Mouse (Mus musculus) CH12.LX (cell line): ENCODE measurements around the gene Ifi206. TPM values are rescaled to one million over a fixed set of nuclear protein-coding genes. Genes with fewer than 3 reads are reported as not detected.

ENCODE experiments used
- DNase-seq: peaks from one replicate; pipeline ENCODE4 v3.0.0-alpha.2; 2013; ENCODE audit errors: extremely low read depth
- H3K27ac ChIP-seq: 2 replicates; pipeline ENCODE4 v1.5.1; 2012; ENCODE audit warnings: low read depth, mild to moderate bottlenecking, control low read depth, moderate library complexity; ENCODE audit not compliant: insufficient read depth
- H3K27me3 ChIP-seq: replicated peaks from 2 replicates; pipeline ENCODE3; 2012; ENCODE audit warnings: inconsistent platforms
- H3K36me3 ChIP-seq, 2 experiments: replicated peaks in 1 of 2; 2 replicates each; pipeline versions ENCODE3 to v1.6.1; 2012; ENCODE audit warnings: inconsistent platforms in 1 of 2, low read length in 1 of 2, mild to moderate bottlenecking in 1 of 2, mixed read lengths in 1 of 2, moderate library complexity in 1 of 2; ENCODE audit not compliant: control insufficient read depth in 1 of 2, insufficient read depth in 1 of 2
- H3K4me1 ChIP-seq, 2 experiments: 2 replicates each; pipeline ENCODE4 v1.6.1; 2012; ENCODE audit warnings: inconsistent platforms in 1 of 2, moderate library complexity in 1 of 2; ENCODE audit not compliant: insufficient read depth in 2 of 2, control insufficient read depth in 1 of 2
- H3K4me2 ChIP-seq: 2 replicates; pipeline ENCODE4 v1.6.1; 2012; ENCODE audit warnings: low read depth, mild to moderate bottlenecking, control low read depth; ENCODE audit not compliant: poor library complexity, insufficient read depth, severe bottlenecking
- H3K4me3 ChIP-seq, 3 experiments: fragments of 150-350 bp in 1 of 3; sonication (generic) in 1 of 3; replicated peaks in 1 of 3; 2 replicates each; pipeline versions ENCODE3 to v1.5.1; 2011 to 2012; ENCODE audit warnings: low read depth in 2 of 3, low read length in 2 of 3, mild to moderate bottlenecking in 2 of 3, moderate library complexity in 2 of 3, control low read depth in 1 of 3, improper control_type of control experiment in 1 of 3, inconsistent platforms in 1 of 3, mixed read lengths in 1 of 3; ENCODE audit not compliant: poor library complexity in 1 of 3
- H3K79me2 ChIP-seq: replicated peaks from 2 replicates; pipeline ENCODE4 v1.6.1; 2012; ENCODE audit warnings: mild to moderate bottlenecking, moderate library complexity; ENCODE audit not compliant: control insufficient read depth, poor library complexity, insufficient read depth, severe bottlenecking; ENCODE audit errors: extremely low read depth
- H3K9ac ChIP-seq: 2 replicates; pipeline ENCODE4 v1.6.1; 2012; ENCODE audit warnings: low read depth, mild to moderate bottlenecking, control low read depth, moderate library complexity; ENCODE audit not compliant: insufficient read depth
- H3K9me3 ChIP-seq: replicated peaks from 2 replicates; pipeline ENCODE3; 2012; ENCODE audit warnings: low read length, inconsistent platforms, mixed read lengths
- BHLHE40 ChIP-seq: IDR thresholded peaks from 2 replicates; pipeline ENCODE4 v1.6.1; 2011; ENCODE audit warnings: mild to moderate bottlenecking, low read depth, low read length, improper control_type of control experiment
- CHD1 ChIP-seq: IDR thresholded peaks from 2 replicates; pipeline ENCODE4 v1.6.1; 2012; ENCODE audit warnings: low read depth, low read length, improper control_type of control experiment, inconsistent platforms
- CHD2 ChIP-seq: IDR thresholded peaks from 2 replicates; pipeline ENCODE4 v1.6.1; 2011; ENCODE audit warnings: low read length, improper control_type of control experiment
- CTCF ChIP-seq, 2 experiments: IDR thresholded peaks in 1 of 2; conservative IDR thresholded peaks in 1 of 2; 2 replicates each; pipeline ENCODE4 v1.5.1; 2011 to 2012; ENCODE audit warnings: low read depth in 2 of 2, low read length in 2 of 2, improper control_type of control experiment in 1 of 2, inconsistent platforms in 1 of 2, mild to moderate bottlenecking in 1 of 2, moderate library complexity in 1 of 2
- E2F4 ChIP-seq: IDR thresholded peaks from 2 replicates; pipeline ENCODE4 v1.6.1; 2011; ENCODE audit warnings: low read depth, low read length, improper control_type of control experiment; ENCODE audit not compliant: insufficient replicate concordance
- ELF1 ChIP-seq: IDR thresholded peaks from 2 replicates; pipeline ENCODE4 v1.6.1; 2014; ENCODE audit warnings: low read depth, mild to moderate bottlenecking, inconsistent platforms, low read length, improper control_type of control experiment
- EP300 ChIP-seq: IDR thresholded peaks from 2 replicates; pipeline ENCODE4 v1.6.1; 2011; ENCODE audit warnings: low read length, improper control_type of control experiment
- ETS1 ChIP-seq: conservative IDR thresholded peaks from 2 replicates; pipeline ENCODE4 v1.6.1; 2012; ENCODE audit warnings: low read depth, mild to moderate bottlenecking, inconsistent platforms, low read length, improper control_type of control experiment, moderate library complexity
- HCFC1 ChIP-seq: IDR thresholded peaks from 2 replicates; pipeline ENCODE4 v1.6.1; 2012; ENCODE audit warnings: low read depth, mild to moderate bottlenecking, inconsistent platforms, low read length, improper control_type of control experiment
- IRF4 ChIP-seq: IDR thresholded peaks from 2 replicates; pipeline ENCODE4 v1.6.1; 2014; ENCODE audit warnings: low read depth, mild to moderate bottlenecking, inconsistent platforms, low read length, improper control_type of control experiment
- JUN ChIP-seq: IDR thresholded peaks from 2 replicates; pipeline ENCODE4 v1.6.1; 2011; ENCODE audit warnings: low read depth, mild to moderate bottlenecking, low read length, improper control_type of control experiment, moderate library complexity; ENCODE audit not compliant: insufficient read depth
- JUND ChIP-seq: conservative IDR thresholded peaks from 2 replicates; pipeline ENCODE4 v1.6.1; 2011; ENCODE audit warnings: low read depth, low read length, improper control_type of control experiment
- KAT2A ChIP-seq: IDR thresholded peaks from 2 replicates; pipeline ENCODE4 v1.6.1; 2012; ENCODE audit warnings: low read length, improper control_type of control experiment, inconsistent platforms; ENCODE audit not compliant: insufficient replicate concordance
- MAFK ChIP-seq: IDR thresholded peaks from 2 replicates; pipeline ENCODE4 v1.6.1; 2011; ENCODE audit warnings: low read length, improper control_type of control experiment; ENCODE audit not compliant: insufficient replicate concordance
- MAX ChIP-seq: IDR thresholded peaks from 2 replicates; pipeline ENCODE4 v1.6.1; 2011; ENCODE audit warnings: low read length, improper control_type of control experiment
- MAZ ChIP-seq: IDR thresholded peaks from 2 replicates; pipeline ENCODE4 v1.6.1; 2012; ENCODE audit warnings: low read depth, mild to moderate bottlenecking, inconsistent platforms, low read length, improper control_type of control experiment, moderate library complexity
- MEF2A ChIP-seq: IDR thresholded peaks from 2 replicates; pipeline ENCODE4 v1.6.1; 2014; ENCODE audit warnings: low read depth, mild to moderate bottlenecking, inconsistent platforms, low read length, improper control_type of control experiment, borderline replicate concordance
- MXI1 ChIP-seq: IDR thresholded peaks from 2 replicates; pipeline ENCODE4 v1.6.1; 2011; ENCODE audit warnings: mild to moderate bottlenecking, low read depth, low read length, improper control_type of control experiment
- MYC ChIP-seq: IDR thresholded peaks from 2 replicates; pipeline ENCODE4 v1.6.1; 2011; ENCODE audit warnings: low read depth, mild to moderate bottlenecking, improper control_type of control experiment, low read length
- NELFE ChIP-seq: IDR thresholded peaks from 2 replicates; pipeline ENCODE4 v1.6.1; 2011; ENCODE audit warnings: low read depth, low read length, improper control_type of control experiment
- NRF1 ChIP-seq: IDR thresholded peaks from 2 replicates; pipeline ENCODE4 v1.6.1; 2014; ENCODE audit warnings: low read depth, mild to moderate bottlenecking, inconsistent platforms, low read length, improper control_type of control experiment, moderate library complexity
- POLR2A ChIP-seq: IDR thresholded peaks from 2 replicates; pipeline ENCODE4 v1.6.1; 2011; ENCODE audit warnings: low read depth, mild to moderate bottlenecking, improper control_type of control experiment, low read length
- POLR2AphosphoS2 ChIP-seq: IDR thresholded peaks from 2 replicates; pipeline ENCODE4 v1.6.1; 2011; ENCODE audit warnings: low read depth, low read length, improper control_type of control experiment
- RAD21 ChIP-seq: IDR thresholded peaks from 2 replicates; pipeline ENCODE4 v1.6.1; 2011; ENCODE audit warnings: low read depth, mild to moderate bottlenecking, low read length, improper control_type of control experiment, moderate library complexity
- RCOR1 ChIP-seq: conservative IDR thresholded peaks from 2 replicates; pipeline ENCODE4 v1.6.1; 2012; ENCODE audit warnings: low read depth, mild to moderate bottlenecking, inconsistent platforms, low read length, improper control_type of control experiment
- SIN3A ChIP-seq: IDR thresholded peaks from 2 replicates; pipeline ENCODE4 v1.6.1; 2012; ENCODE audit warnings: low read length, improper control_type of control experiment, inconsistent platforms
- SMC3 ChIP-seq: IDR thresholded peaks from 2 replicates; pipeline ENCODE4 v1.6.1; 2011; ENCODE audit warnings: low read depth, low read length, improper control_type of control experiment
- TBP ChIP-seq: conservative IDR thresholded peaks from 2 replicates; pipeline ENCODE4 v1.6.1; 2011; ENCODE audit warnings: low read depth, low read length, improper control_type of control experiment
- TCF12 ChIP-seq: IDR thresholded peaks from 2 replicates; pipeline ENCODE4 v1.6.1; 2014; ENCODE audit warnings: low read depth, mild to moderate bottlenecking, inconsistent platforms, low read length, improper control_type of control experiment
- UBTF ChIP-seq: IDR thresholded peaks from 2 replicates; pipeline ENCODE4 v1.6.1; 2012; ENCODE audit warnings: low read depth, mild to moderate bottlenecking, inconsistent platforms, low read length, improper control_type of control experiment, moderate library complexity
- USF1 ChIP-seq: IDR thresholded peaks from 2 replicates; pipeline ENCODE4 v1.6.1; 2014; ENCODE audit warnings: low read depth, mild to moderate bottlenecking, inconsistent platforms, low read length, improper control_type of control experiment
- ZC3H11A ChIP-seq: IDR thresholded peaks from 2 replicates; pipeline ENCODE4 v1.6.1; 2012; ENCODE audit warnings: low read depth, mild to moderate bottlenecking, inconsistent platforms, low read length, improper control_type of control experiment
- ZKSCAN1 ChIP-seq: IDR thresholded peaks from 2 replicates; pipeline ENCODE4 v1.6.1; 2012; ENCODE audit warnings: low read depth, inconsistent platforms, low read length, improper control_type of control experiment, borderline replicate concordance
- ZMIZ1 ChIP-seq: IDR thresholded peaks from 2 replicates; pipeline ENCODE4 v1.6.1; 2012; ENCODE audit warnings: low read depth, mild to moderate bottlenecking, inconsistent platforms, low read length, improper control_type of control experiment
- ZNF384 ChIP-seq: IDR thresholded peaks from 2 replicates; pipeline ENCODE4 v1.6.1; 2012; ENCODE audit warnings: low read depth, low read length, improper control_type of control experiment, inconsistent platforms
- dilution Hi-C: fragments of 300-500 bp; cut with MboI; formaldehyde crosslinking; loops from 2 replicates; pipeline ENCODE4 v1.14.3; 2020; ENCODE audit warnings: low sequenced_read_pairs; ENCODE audit not compliant: extremely low pct_unique_long_range_greater_than_20kb, extremely low pct_ligation_motif_present
- in situ Hi-C: fragments of 300-500 bp; cut with MboI; formaldehyde crosslinking; loops from 3 replicates; pipeline ENCODE4 v1.14.3; 2019; ENCODE audit warnings: low sequenced_read_pairs, low pct_ligation_motif_present, low pct_unique_long_range_greater_than_20kb, mixed read lengths
- polyA plus RNA-seq: library from polyadenylated mRNA; unstranded; fragments of >175 nt; gene quantifications from 2 replicates; pipeline ENCODE4 v1.2.1, GENCODE M21; 2012; ENCODE audit warnings: low read depth; ENCODE audit not compliant: insufficient read length
- total RNA-seq, 2 experiments: library from RNA; depleted of rRNA; stranded (reverse); fragments of 300-350 nt in 1 of 2; fragments of >200 nt in 1 of 2; gene quantifications; 2 replicates each; pipeline ENCODE4 v1.2.3; 2012 to 2014

Ifi206 gene
- total and polyA plus RNA-seq, 3 experiments = 0.56 TPM; not detected in 2

GRCm38 (mm10) chr1:173420374-173420773 is 70.5 kb downstream of the Ifi206 start (continued):
- TF ChIP-seq EP300 (no peak; the same call in 1 of the 2 replicates), MXI1 (peak; percentile 84), E2F4 (no peak), MAZ (no peak), ELF1 (peak; percentile 89), SMC3 (no peak), MEF2A (peak; percentile 28; the same call in 1 of the 2 replicates), CHD2 (peak; percentile 76), IRF4 (peak; percentile 56; the same call in 1 of the 2 replicates), ZC3H11A (no peak), KAT2A (0 out of 2 replicates have a peak, but pooled peaks have one; percentile 40)

DNA sequence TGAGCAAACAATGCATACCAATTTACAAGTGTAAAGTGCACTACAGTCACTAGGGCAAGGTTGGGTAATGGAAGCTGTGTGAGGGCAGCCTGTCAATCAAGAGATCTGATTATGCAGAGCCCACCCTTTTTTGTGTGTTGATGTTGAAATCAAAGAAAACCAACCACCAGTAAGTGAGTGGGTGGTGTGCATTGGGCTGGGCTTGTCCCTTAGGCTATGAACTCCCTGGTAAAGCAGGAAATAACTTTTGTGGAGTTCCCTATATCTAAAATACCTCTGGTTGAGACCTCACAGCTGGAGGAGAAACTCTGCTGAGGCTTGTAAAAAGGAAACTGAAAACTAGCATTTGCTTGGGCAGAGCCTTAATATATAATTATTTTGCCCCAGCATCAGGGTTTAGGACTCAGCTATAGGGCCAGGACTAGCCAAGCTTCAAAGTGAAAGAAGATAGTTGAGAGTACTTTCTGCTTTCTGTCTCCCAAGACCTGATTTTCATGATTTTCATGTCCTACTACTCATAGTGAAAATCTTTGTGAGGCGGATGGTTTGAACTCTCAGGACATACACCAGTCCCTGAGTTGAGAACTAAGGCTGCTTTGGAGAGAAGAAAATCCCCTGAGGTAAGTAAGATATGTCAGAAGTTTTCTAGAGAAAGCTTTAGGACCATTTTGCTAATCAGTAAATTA is 71.8 kb downstream of the Ifi206 start:
- Histone ChIP-seq H3K36me3 (no peaks in the 10 kb centered on the region), H3K9me3 (no peaks in the 10 kb centered on the region), H3K4me1 (peaks cover 2 to 27% of the 10 kb centered on the region in 2 experiments; a peak in 2 of 4 replicates), H3K27me3 (no peaks in the 10 kb centered on the region), H3K79me2 (peaks cover 18% of the 10 kb centered on the region), H3K9ac (peak overlapping the region; percentile 85), H3K4me3 (peak overlapping the region; percentile 6 to 67 (median 61)), H3K4me2 (peak overlapping the region; percentile 99), H3K27ac (peak overlapping the region; percentile 71)
- dilution Hi-C loops = no loop called here
- in situ Hi-C loops = no loop called here
- peak; percentile 83 for DNase-seq
- TF ChIP-seq JUN (no peak), MAZ (peak; percentile 61; the same call in 1 of the 2 replicates), TBP (0 out of 2 replicates have a peak, but pooled peaks have one; percentile 62), CHD2 (no peak), MAX (no peak), USF1 (no peak), ZKSCAN1 (no peak), MXI1 (peak; percentile 55), ETS1 (peak; percentile 87), NRF1 (no peak), ZNF384 (no peak), ZMIZ1 (peak; percentile 67; the same call in 1 of the 2 replicates), POLR2AphosphoS2 (no peak), CTCF (conservative IDR thresholded peaks at IDR 0.05 in 1 of 2, IDR thresholded peaks at IDR 0.05 in 1 of 2; ENCODE audit: low read depth in 2 of 2, low read length in 2 of 2) (no peak), EP300 (peak; percentile 73), HCFC1 (peak; percentile 36; the same call in 1 of the 2 replicates), NELFE (no peak), IRF4 (peak; percentile 82), E2F4 (no peak), RCOR1 (peak; percentile 60; the same call in 1 of the 2 replicates), SMC3 (no peak), JUND (peak; percentile 75), TCF12 (peak; percentile 59; the same call in 1 of the 2 replicates), ELF1 (peak; percentile 58), MYC (no peak), POLR2A (no peak), BHLHE40 (peak; percentile 60), RAD21 (no peak), UBTF (no peak), SIN3A (peak; percentile 78), MAFK (no peak; the same call in 1 of the 2 replicates), CHD1 (peak; percentile 46), ZC3H11A (no peak)
